In genomic region chr3:132125227-132125740, GRCm38 (mm10) we compare ENCODE assay signal across 23 mouse cellular contexts.
"Had no signal": no experiment of that assay in that cellular context is flagged by ENCODE, and none has a peak within 500 bp of the region (broad histone marks: within the 10 kb centered on the region; RNA-seq: fewer than 3 reads in every experiment).

No protein-coding gene starts in this region.

- H3K4me2 ChIP-seq: heart, embryonic 11.5 days; heart, embryonic 13.5 days; heart, embryonic 15.5 days; hindbrain, embryonic 13.5 days; hindbrain, embryonic 15.5 days; kidney, embryonic 15.5 days; limb, embryonic 13.5 days; limb, embryonic 15.5 days; liver, embryonic 12.5 days had no signal

- H3K36me3 ChIP-seq: heart, embryonic 13.5 days; heart, embryonic 15.5 days; hindbrain, embryonic 10.5 days; hindbrain, embryonic 13.5 days; hindbrain, embryonic 15.5 days; kidney, embryonic 15.5 days; limb, embryonic 13.5 days; limb, embryonic 15.5 days; liver, embryonic 12.5 days had no signal

- H3K4me3 ChIP-seq: heart, adult 2 months; heart, embryonic 13.5 days; heart, embryonic 15.5 days; hindbrain, embryonic 10.5 days; hindbrain, embryonic 13.5 days; hindbrain, embryonic 15.5 days; kidney, embryonic 15.5 days; limb, embryonic 13.5 days; limb, embryonic 15.5 days; liver, embryonic 12.5 days had no signal

- DNase-seq: gastrocnemius, postnatal 14 days; gastrocnemius, postnatal 36 days; heart, adult 11 months; heart, adult 2 months; heart, postnatal 4 days; kidney, adult 11 months; kidney, adult 2 months; kidney, adult 9 months; kidney, postnatal 14 days; kidney, postnatal 36 days; layer of hippocampus, adult 9-11 months; layer of hippocampus, postnatal 36 days; left cerebral cortex, postnatal 4 days had no signal

- H3K27me3 ChIP-seq: heart, embryonic 13.5 days; heart, embryonic 15.5 days; hindbrain, embryonic 13.5 days; hindbrain, embryonic 15.5 days; kidney, embryonic 15.5 days; limb, embryonic 13.5 days; limb, embryonic 15.5 days; liver, embryonic 12.5 days had no signal
